Mouse (Mus musculus) granulocyte monocyte progenitor cell, adult 5-6 weeks (primary cell): ENCODE measurements around the gene Magi1. TPM values are rescaled to one million over a fixed set of nuclear protein-coding genes. Genes with fewer than 3 reads are reported as not detected.

Experiments
- ATAC-seq: replicated peaks from 2 replicates; pipeline ENCODE4 v1.8.0; 2016; ENCODE audit warnings: mild to moderate bottlenecking, moderate TSS enrichment, inconsistent platforms; ENCODE audit not compliant: poor library complexity, severe bottlenecking
- total RNA-seq, 2 experiments: library from RNA; stranded (forward) in 1 of 2; stranded (reverse) in 1 of 2; fragments of 200-712, 200-1000 nt in 1 of 2; fragments of >200 nt in 1 of 2; fragmentation: Nextera tagmentation in 1 of 2; gene quantifications; 2 replicates each; pipeline ENCODE4 v1.2.3; 2014 to 2017

Gene Magi1
- total RNA-seq, 2 experiments from 2014 or later, result 0.10 TPM; not detected in 1

- no peak for ATAC-seq
These were observed 427.7 kb downstream of the Magi1 start for GRCm38 (mm10) chr6:93855806-93856641.

GRCm38 (mm10) chr6:93848942-93849790 is 434.6 kb downstream of the Magi1 start:
- ATAC-seq, result no peak

GRCm38 (mm10) chr6:93845498-93845897 is 438.2 kb downstream of the Magi1 start:
- no peak for ATAC-seq

- no peak for ATAC-seq
These were observed 438.6 kb downstream of the Magi1 start for GRCm38 (mm10) chr6:93845080-93845479.

- no peak for ATAC-seq
These were observed 439.1 kb downstream of the Magi1 start for GRCm38 (mm10) chr6:93844576-93844975.

GRCm38 (mm10) chr6:93838398-93838797 is 445.3 kb downstream of the Magi1 start:
- no peak for ATAC-seq

- no peak for ATAC-seq
These were observed 447.1 kb downstream of the Magi1 start for GRCm38 (mm10) chr6:93836585-93836984.

GRCm38 (mm10) chr6:93835211-93835610 is 448.5 kb downstream of the Magi1 start:
- no peak for ATAC-seq

- no peak for ATAC-seq
These were observed 455.5 kb downstream of the Magi1 start for GRCm38 (mm10) chr6:93828262-93828661.

- no peak for ATAC-seq
These were observed 456.8 kb downstream of the Magi1 start for GRCm38 (mm10) chr6:93826875-93827274.

GRCm38 (mm10) chr6:93822221-93822897 is 461.4 kb downstream of the Magi1 start:
- ATAC-seq, result no peak

- no peak for ATAC-seq
These were observed 462.2 kb downstream of the Magi1 start for GRCm38 (mm10) chr6:93821512-93821911.

- no peak for ATAC-seq
These were observed 463.8 kb downstream of the Magi1 start for GRCm38 (mm10) chr6:93819888-93820287.

GRCm38 (mm10) chr6:93819282-93819681 is 464.4 kb downstream of the Magi1 start:
- no peak for ATAC-seq

- ATAC-seq, result no peak
These were observed 465.2 kb downstream of the Magi1 start for GRCm38 (mm10) chr6:93818494-93818893.

GRCm38 (mm10) chr6:93805407-93805936 is 478.2 kb downstream of the Magi1 start:
- no peak for ATAC-seq

GRCm38 (mm10) chr6:93802390-93802789 is 481.3 kb downstream of the Magi1 start:
- ATAC-seq, result no peak

GRCm38 (mm10) chr6:93800465-93800864 is 483.3 kb downstream of the Magi1 start:
- ATAC-seq, result no peak

GRCm38 (mm10) chr6:93792309-93793215 is 491.2 kb downstream of the Magi1 start:
- no peak for ATAC-seq
